Mouse (Mus musculus) heart, embryonic 10.5 days (tissue): ENCODE data around the gene AL607142.1. TPM values are rescaled to one million over a fixed set of nuclear protein-coding genes. Genes with fewer than 3 reads are reported as not detected.

Experiments
- DNase-seq: peaks from one replicate; pipeline ENCODE4 v3.0.0-alpha.2; 2017; ENCODE audit warnings: low spot score
- H3K27ac ChIP-seq: fragments of 300-500 bp; sonication (generic); 2 replicates; pipeline ENCODE4 v1.5.1; 2016; ENCODE audit warnings: mild to moderate bottlenecking
- H3K27me3 ChIP-seq: fragments of 300-500 bp; sonication (generic); 2 replicates; pipeline ENCODE4 v1.6.1; 2016; ENCODE audit warnings: mild to moderate bottlenecking; ENCODE audit not compliant: poor library complexity, insufficient read depth, severe bottlenecking
- H3K36me3 ChIP-seq: fragments of 300-500 bp; sonication (generic); 2 replicates; pipeline ENCODE4 v1.6.1; 2016; ENCODE audit warnings: mild to moderate bottlenecking, moderate library complexity
- H3K4me1 ChIP-seq: fragments of 300-500 bp; sonication (generic); 2 replicates; pipeline ENCODE4 v1.6.1; 2016; ENCODE audit warnings: mild to moderate bottlenecking
- H3K4me3 ChIP-seq: fragments of 300-500 bp; sonication (generic); 2 replicates; pipeline ENCODE4 v1.5.1; 2016; ENCODE audit warnings: mild to moderate bottlenecking, moderate library complexity
- H3K9me3 ChIP-seq: fragments of 300-500 bp; sonication (generic); 2 replicates; pipeline ENCODE4 v1.6.1; 2016; ENCODE audit warnings: mild to moderate bottlenecking, moderate library complexity
- WGBS: fragments of 180-500 bp; shearing (Covaris S2); methylation state at CpG from one replicate; pipeline ENCODE4 v1.1.7; 2016; 5-methylcytosine and 5-hydroxymethylcytosine counted together
- polyA plus RNA-seq: library from polyadenylated mRNA; unstranded; fragments of >200 nt; fragmentation: Nextera tagmentation; extraction: Ambion mirVana; gene quantifications from 2 replicates; pipeline ENCODE4 v1.2.1, GENCODE M21; 2016

AL607142.1 gene
- polyA plus RNA-seq, 1 experiment from 2014 or later: not detected

- no peak for DNase-seq
- Histone ChIP-seq H3K36me3 (no peaks in the 10 kb centered on the region), H3K27me3 (no peaks in the 10 kb centered on the region), H3K4me1 (no peaks in the 10 kb centered on the region), H3K27ac (no peak overlapping the region), H3K9me3 (no peaks in the 10 kb centered on the region), H3K4me3 (no peak overlapping the region)
- 81% methylated on average over 5 of the region's 5 CpGs for WGBS
These were observed 17.7 kb downstream of the AL607142.1 start for GRCm38 (mm10) chr4:120082527-120082926.

GRCm38 (mm10) chr4:120083700-120084099, 18.9 kb downstream of the AL607142.1 start:
- H3K36me3 ChIP-seq: no peaks in the 10 kb centered on the region
- no peak overlapping the region for H3K4me3 ChIP-seq
- no peaks in the 10 kb centered on the region for H3K4me1 ChIP-seq
- no peaks in the 10 kb centered on the region for H3K9me3 ChIP-seq
- no peak overlapping the region for H3K27ac ChIP-seq
- 79% methylated on average over 3 of the region's 3 CpGs for WGBS
- no peak for DNase-seq
- no peaks in the 10 kb centered on the region for H3K27me3 ChIP-seq

GRCm38 (mm10) chr4:120089536-120089935, 24.7 kb downstream of the AL607142.1 start:
- WGBS: 78% methylated on average over 8 of the region's 8 CpGs
- no peaks in the 10 kb centered on the region for H3K9me3 ChIP-seq
- no peak overlapping the region for H3K27ac ChIP-seq
- DNase-seq: no peak
- no peak overlapping the region for H3K4me3 ChIP-seq
- peaks cover 5% of the 10 kb centered on the region for H3K4me1 ChIP-seq
- H3K27me3 ChIP-seq: peaks cover 4% of the 10 kb centered on the region; the same call in 1 of the 2 replicates
- H3K36me3 ChIP-seq: no peaks in the 10 kb centered on the region

GRCm38 (mm10) chr4:120091997-120092783, 27.4 kb downstream of the AL607142.1 start:
- 85% methylated on average over 1 of the region's 1 CpGs for WGBS
- peaks cover 5% of the 10 kb centered on the region for H3K4me1 ChIP-seq
- DNase-seq: no peak
- peaks cover 21% of the 10 kb centered on the region; the same call in 1 of the 2 replicates for H3K27me3 ChIP-seq
- no peak overlapping the region for H3K27ac ChIP-seq
- H3K4me3 ChIP-seq: no peak overlapping the region
- H3K9me3 ChIP-seq: no peaks in the 10 kb centered on the region
- H3K36me3 ChIP-seq: no peaks in the 10 kb centered on the region

- Histone ChIP-seq H3K36me3 (no peaks in the 10 kb centered on the region; the same call in 1 of the 2 replicates), H3K27ac (no peak overlapping the region), H3K27me3 (peaks cover 31% of the 10 kb centered on the region), H3K4me1 (no peaks in the 10 kb centered on the region), H3K9me3 (0 out of 2 replicates have a peak, but pooled peaks cover 4% of the 10 kb centered on the region), H3K4me3 (no peak overlapping the region)
- DNase-seq: no peak
- WGBS: 80% methylated on average over 19 of the region's 19 CpGs
These were observed 32.1 kb downstream of the AL607142.1 start for GRCm38 (mm10) chr4:120096935-120097334.

- no peak overlapping the region for H3K4me3 ChIP-seq
- no peaks in the 10 kb centered on the region; the same call in 1 of the 2 replicates for H3K36me3 ChIP-seq
- 0 out of 2 replicates have a peak, but pooled peaks cover 4% of the 10 kb centered on the region for H3K9me3 ChIP-seq
- H3K4me1 ChIP-seq: no peaks in the 10 kb centered on the region
- no peak for DNase-seq
- H3K27me3 ChIP-seq: peaks cover 19% of the 10 kb centered on the region
- H3K27ac ChIP-seq: no peak overlapping the region
These were observed 36.4 kb downstream of the AL607142.1 start for GRCm38 (mm10) chr4:120101186-120101585.

- DNase-seq: no peak
- H3K36me3 ChIP-seq: no peaks in the 10 kb centered on the region
- H3K27ac ChIP-seq: no peak overlapping the region
- H3K4me1 ChIP-seq: no peaks in the 10 kb centered on the region
- H3K4me3 ChIP-seq: no peak overlapping the region
- WGBS: 53% methylated on average over 5 of the region's 5 CpGs
- H3K9me3 ChIP-seq: no peaks in the 10 kb centered on the region
- H3K27me3 ChIP-seq: peaks cover 4% of the 10 kb centered on the region; the same call in 1 of the 2 replicates
These were observed 39.8 kb downstream of the AL607142.1 start for GRCm38 (mm10) chr4:120104599-120104998.

- Histone ChIP-seq H3K27ac (no peak overlapping the region), H3K4me3 (no peak overlapping the region), H3K9me3 (no peaks in the 10 kb centered on the region), H3K36me3 (no peaks in the 10 kb centered on the region), H3K27me3 (peaks cover 4% of the 10 kb centered on the region; the same call in 1 of the 2 replicates), H3K4me1 (no peaks in the 10 kb centered on the region)
- WGBS: 91% methylated on average over 3 of the region's 3 CpGs
- DNase-seq: no peak
These were observed 41.6 kb downstream of the AL607142.1 start for GRCm38 (mm10) chr4:120106362-120106761.

- Histone ChIP-seq H3K27me3 (peaks cover 4% of the 10 kb centered on the region; the same call in 1 of the 2 replicates), H3K36me3 (no peaks in the 10 kb centered on the region), H3K9me3 (no peaks in the 10 kb centered on the region), H3K4me3 (no peak overlapping the region), H3K27ac (no peak overlapping the region), H3K4me1 (no peaks in the 10 kb centered on the region)
- 71% methylated on average over 8 of the region's 8 CpGs for WGBS
- DNase-seq: no peak
These were observed 43.0 kb downstream of the AL607142.1 start for GRCm38 (mm10) chr4:120107787-120108186.

- WGBS: 84% methylated on average over 3 of the region's 3 CpGs
- no peak overlapping the region for H3K4me3 ChIP-seq
- no peaks in the 10 kb centered on the region for H3K36me3 ChIP-seq
- no peaks in the 10 kb centered on the region for H3K9me3 ChIP-seq
- no peak for DNase-seq
- H3K27me3 ChIP-seq: peaks cover 5% of the 10 kb centered on the region; the same call in 1 of the 2 replicates
- H3K27ac ChIP-seq: no peak overlapping the region
- H3K4me1 ChIP-seq: no peaks in the 10 kb centered on the region
These were observed 50.7 kb downstream of the AL607142.1 start for GRCm38 (mm10) chr4:120115516-120115915.

GRCm38 (mm10) chr4:120116312-120116711, 51.5 kb downstream of the AL607142.1 start:
- no peaks in the 10 kb centered on the region for H3K4me1 ChIP-seq
- DNase-seq: no peak
- no peak overlapping the region for H3K27ac ChIP-seq
- H3K9me3 ChIP-seq: no peaks in the 10 kb centered on the region
- 84% methylated on average over 1 of the region's 1 CpGs for WGBS
- no peaks in the 10 kb centered on the region for H3K36me3 ChIP-seq
- H3K27me3 ChIP-seq: peaks cover 8% of the 10 kb centered on the region; the same call in 1 of the 2 replicates
- H3K4me3 ChIP-seq: no peak overlapping the region

- H3K27ac ChIP-seq: no peak overlapping the region
- DNase-seq: no peak
These were observed 55.5 kb downstream of the AL607142.1 start for GRCm38 (mm10) chr4:120120276-120120675.

GRCm38 (mm10) chr4:120124656-120125055, 59.9 kb downstream of the AL607142.1 start:
- no peak for DNase-seq
- WGBS: 67% methylated on average over 6 of the region's 6 CpGs

More at GRCm38 (mm10) chr4:120120276-120120675, 55.5 kb downstream of the AL607142.1 start:
- Histone ChIP-seq H3K4me3 (no peak overlapping the region), H3K4me1 (0 out of 2 replicates have a peak, but pooled peaks cover 5% of the 10 kb centered on the region), H3K9me3 (no peaks in the 10 kb centered on the region), H3K27me3 (peaks cover 12% of the 10 kb centered on the region), H3K36me3 (no peaks in the 10 kb centered on the region)
- WGBS: 33% methylated on average over 8 of the region's 8 CpGs

More at GRCm38 (mm10) chr4:120124656-120125055, 59.9 kb downstream of the AL607142.1 start:
- Histone ChIP-seq H3K27ac (no peak overlapping the region), H3K9me3 (no peaks in the 10 kb centered on the region), H3K4me3 (no peak overlapping the region), H3K36me3 (no peaks in the 10 kb centered on the region), H3K4me1 (peaks cover 9% of the 10 kb centered on the region; the same call in 1 of the 2 replicates), H3K27me3 (peaks cover 12% of the 10 kb centered on the region)
